Mouse (Mus musculus) ES-Bruce4 (cell line): Measurements from ENCODE around the gene Marf1. TPM values are rescaled to one million over a fixed set of nuclear protein-coding genes. Genes with fewer than 3 reads are reported as not detected.
A peak's percentile ranks its signal among the peaks of the same experiment; 100 is the strongest.

Experiments used
- H3K27ac ChIP-seq: 2 replicates; pipeline ENCODE4 v1.5.1; 2012; ENCODE audit warnings: low read length, inconsistent platforms; ENCODE audit not compliant: insufficient read depth
- H3K27me3 ChIP-seq: 2 replicates; pipeline ENCODE4 v1.6.1; 2012; ENCODE audit warnings: mild to moderate bottlenecking, low read length, inconsistent platforms; ENCODE audit not compliant: control insufficient read depth, poor library complexity, insufficient read depth, severe bottlenecking
- H3K36me3 ChIP-seq: 2 replicates; pipeline ENCODE4 v1.6.1; 2012; ENCODE audit warnings: inconsistent platforms, mild to moderate bottlenecking, low read length, moderate library complexity; ENCODE audit not compliant: control insufficient read depth, poor library complexity, insufficient read depth, severe bottlenecking
- H3K4me1 ChIP-seq: one replicate; pipeline ENCODE4 v1.8.1; 2011; ENCODE audit warnings: low read length; ENCODE audit not compliant: control insufficient read depth, insufficient read depth
- H3K4me3 ChIP-seq: 2 replicates; pipeline ENCODE4 v1.5.1; 2011; ENCODE audit warnings: low read depth, mild to moderate bottlenecking, low read length
- H3K9ac ChIP-seq: 2 replicates; pipeline ENCODE4 v1.6.1; 2012; ENCODE audit warnings: low read depth, mild to moderate bottlenecking, inconsistent platforms; ENCODE audit not compliant: poor library complexity, severe bottlenecking
- H3K9me3 ChIP-seq: replicated peaks from 2 replicates; pipeline ENCODE4 v1.6.1; 2012; ENCODE audit warnings: mild to moderate bottlenecking, low read length, inconsistent platforms; ENCODE audit not compliant: control insufficient read depth, poor library complexity, insufficient read depth, severe bottlenecking
- CTCF ChIP-seq: IDR thresholded peaks from one replicate; pipeline ENCODE4 v1.8.1; 2011; ENCODE audit warnings: low read depth, low read length
- EP300 ChIP-seq: IDR thresholded peaks from 2 replicates; pipeline ENCODE4 v1.6.1; 2011; ENCODE audit warnings: low read depth, low read length; ENCODE audit not compliant: insufficient read depth
- POLR2A ChIP-seq: IDR thresholded peaks from one replicate; pipeline ENCODE4 v1.8.1; 2011; ENCODE audit warnings: low read length; ENCODE audit not compliant: insufficient read depth
- polyA plus RNA-seq: library from polyadenylated mRNA; stranded (reverse); fragments of >200 nt; gene quantifications from 2 replicates; pipeline ENCODE4 v1.2.4, GENCODE M21; 2011; ENCODE audit warnings: low read depth; ENCODE audit not compliant: missing spikeins, insufficient read depth, insufficient read length

Gene Marf1
- polyA plus RNA-seq, 1 experiment: 72.3 TPM

GRCm38 (mm10) chr16:14123901-14124300 lies 39.2 kb downstream of the Marf1 start:
- no peak overlapping the region for H3K4me3 ChIP-seq
- TF ChIP-seq CTCF: no peak
- TF ChIP-seq EP300: 0 out of 2 replicates have a peak, but pooled peaks have one; percentile 37
- no peak for TF ChIP-seq POLR2A
- H3K9me3 ChIP-seq: no peaks in the 10 kb centered on the region
- H3K9ac ChIP-seq: no peak overlapping the region
- no peaks in the 10 kb centered on the region for H3K27me3 ChIP-seq
- peaks cover 29% of the 10 kb centered on the region for H3K36me3 ChIP-seq
- H3K4me1 ChIP-seq: peaks cover 2% of the 10 kb centered on the region
- H3K27ac ChIP-seq: peak overlapping the region; percentile 69

DNA sequence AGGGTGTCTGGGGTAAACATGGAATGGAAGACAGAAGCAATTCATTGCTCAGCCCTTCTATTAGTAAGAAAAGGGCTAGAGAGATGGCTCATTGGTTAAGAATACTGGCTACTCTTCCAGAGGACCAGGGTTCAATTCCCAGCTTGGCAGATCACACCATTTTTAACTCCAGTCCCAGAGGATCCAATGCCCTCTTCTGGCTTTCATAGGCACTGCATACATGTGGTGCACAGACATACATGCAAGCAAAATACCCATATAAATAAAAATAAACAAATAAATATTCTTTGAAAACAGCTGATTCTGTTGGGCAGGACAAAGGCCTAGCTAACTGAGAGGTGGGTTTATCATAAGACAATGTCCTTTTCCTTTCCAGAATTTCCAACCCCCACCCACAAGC lies 40.6 kb downstream of the Marf1 start:
- TF ChIP-seq POLR2A (no peak), CTCF (no peak), EP300 (no peak)

DNA sequence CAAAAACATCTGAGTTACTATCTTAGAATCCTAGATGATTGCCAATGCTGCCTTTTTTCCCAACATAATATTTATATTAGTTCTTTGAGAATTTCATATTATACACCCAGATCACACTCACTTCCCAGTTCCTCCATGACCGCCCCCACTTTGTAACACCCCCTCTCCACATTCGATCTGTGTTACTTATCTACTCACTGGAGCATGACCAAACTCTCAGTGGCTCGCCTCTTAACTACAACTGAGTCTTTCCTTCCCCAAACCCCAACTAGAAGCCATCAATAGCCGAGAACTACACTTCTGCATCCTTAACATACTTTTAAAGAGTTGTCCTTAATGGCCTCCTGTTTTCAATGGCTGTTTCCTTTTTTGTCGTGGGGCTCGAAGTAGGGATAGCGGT lies 41.6 kb downstream of the Marf1 start:
- H3K36me3 ChIP-seq: peaks cover 20% of the 10 kb centered on the region
- no peak overlapping the region for H3K4me3 ChIP-seq

More for the DNA sequence above, 40.6 kb downstream of the Marf1 start:
- Histone ChIP-seq H3K9me3 (no peaks in the 10 kb centered on the region), H3K27me3 (no peaks in the 10 kb centered on the region), H3K9ac (no peak overlapping the region), H3K4me1 (peaks cover 2% of the 10 kb centered on the region), H3K4me3 (no peak overlapping the region), H3K27ac (peak overlapping the region; percentile 62; the same call in 1 of the 2 replicates), H3K36me3 (peaks cover 22% of the 10 kb centered on the region)

DNA sequence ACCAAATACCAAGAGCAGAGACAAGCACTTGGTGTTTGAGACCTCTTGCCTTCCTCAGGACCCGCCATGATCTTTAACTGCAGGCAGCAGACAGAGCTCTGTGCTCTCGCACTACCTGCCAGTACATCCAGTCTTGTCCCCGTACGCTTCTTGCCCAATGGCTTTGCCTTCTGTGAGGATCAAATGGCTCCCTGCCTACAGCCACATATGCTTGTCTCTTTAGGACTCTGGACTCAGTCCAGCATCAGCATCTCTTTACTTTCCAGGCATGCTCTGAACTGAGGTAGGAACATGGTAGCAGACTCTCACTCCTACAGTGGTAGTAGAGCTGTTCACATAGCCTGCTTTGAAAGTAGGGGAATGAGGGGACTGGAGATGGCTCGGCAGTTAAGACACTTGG lies 42.2 kb downstream of the Marf1 start:
- no peak for TF ChIP-seq POLR2A
- no peak for TF ChIP-seq CTCF
- TF ChIP-seq EP300: no peak
- H3K4me1 ChIP-seq: peaks cover 2% of the 10 kb centered on the region
- H3K36me3 ChIP-seq: peaks cover 16% of the 10 kb centered on the region
- H3K9ac ChIP-seq: no peak overlapping the region
- no peaks in the 10 kb centered on the region for H3K27me3 ChIP-seq
- no peak overlapping the region for H3K27ac ChIP-seq
- no peak overlapping the region for H3K4me3 ChIP-seq
- no peaks in the 10 kb centered on the region for H3K9me3 ChIP-seq

More for the DNA sequence above, 41.6 kb downstream of the Marf1 start:
- TF ChIP-seq CTCF (no peak), POLR2A (no peak), EP300 (no peak)
- Histone ChIP-seq H3K4me1 (peaks cover 2% of the 10 kb centered on the region), H3K9ac (no peak overlapping the region), H3K9me3 (no peaks in the 10 kb centered on the region), H3K27me3 (no peaks in the 10 kb centered on the region), H3K27ac (no peak overlapping the region)

DNA sequence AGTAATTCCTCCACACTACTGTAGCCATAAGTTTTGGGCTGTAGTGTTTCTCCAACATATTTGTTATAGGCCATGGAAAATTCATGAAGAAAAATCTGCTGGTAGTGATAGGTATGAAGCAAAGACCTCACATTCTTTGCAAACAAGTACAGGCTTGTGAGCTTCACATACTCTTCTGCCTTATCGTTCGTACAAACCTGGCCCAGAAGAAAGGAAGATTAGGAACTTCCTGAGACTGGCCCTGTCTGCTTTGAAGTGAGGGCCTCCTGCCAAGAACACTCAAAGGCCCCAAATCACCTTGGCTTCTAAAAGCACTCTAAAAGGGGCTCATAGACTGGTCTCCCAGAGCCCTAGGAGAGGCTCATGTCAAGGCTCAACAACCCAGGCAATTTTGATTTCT lies 45.9 kb downstream of the Marf1 start:
- no peak for TF ChIP-seq EP300
- no peak for TF ChIP-seq CTCF
- TF ChIP-seq POLR2A: no peak
- H3K9me3 ChIP-seq: peaks cover 15% of the 10 kb centered on the region
- H3K27me3 ChIP-seq: no peaks in the 10 kb centered on the region
- no peak overlapping the region for H3K4me3 ChIP-seq
- H3K36me3 ChIP-seq: peaks cover 40% of the 10 kb centered on the region
- no peak overlapping the region for H3K27ac ChIP-seq
- no peak overlapping the region for H3K9ac ChIP-seq
- no peaks in the 10 kb centered on the region for H3K4me1 ChIP-seq

DNA sequence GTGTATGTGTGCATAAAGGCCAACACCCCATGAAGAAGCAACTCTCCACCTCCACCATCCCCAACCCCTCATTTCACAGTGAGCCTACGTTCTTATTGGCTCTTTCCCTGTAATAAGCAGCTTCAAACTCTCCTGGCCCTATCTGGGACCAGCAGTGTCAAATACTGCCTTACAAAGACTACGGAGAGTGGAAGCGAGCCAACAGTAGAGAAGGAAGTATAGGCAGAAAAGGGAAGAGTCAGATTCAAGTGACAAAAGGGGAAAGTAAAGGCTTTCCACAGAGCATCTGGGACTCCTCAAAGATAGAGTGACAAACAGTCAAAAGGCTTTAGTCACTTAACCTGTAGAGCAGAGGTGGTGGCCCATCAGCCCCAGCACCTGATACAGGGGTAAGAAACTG lies 50.4 kb downstream of the Marf1 start:
- TF ChIP-seq EP300 (no peak), CTCF (no peak), POLR2A (no peak)
- Histone ChIP-seq H3K36me3 (peaks cover 44% of the 10 kb centered on the region), H3K27ac (no peak overlapping the region), H3K9ac (no peak overlapping the region), H3K9me3 (peaks cover 15% of the 10 kb centered on the region), H3K4me1 (no peaks in the 10 kb centered on the region), H3K27me3 (no peaks in the 10 kb centered on the region), H3K4me3 (no peak overlapping the region)
